Mouse (Mus musculus) midbrain, postnatal 0 days (tissue): ENCODE results near the gene Ccl20. TPM values are rescaled to one million over a fixed set of nuclear protein-coding genes. Genes with fewer than 3 reads are reported as not detected.

Experiments
- ATAC-seq: fragments of 200-750 bp; cut with Nextera tagmentation; 2 replicates; pipeline ENCODE4 v1.8.0; 2017; ENCODE audit warnings: moderate number of reproducible peaks, mild to moderate bottlenecking, moderate TSS enrichment, moderate library complexity; ENCODE audit not compliant: low FRiP score
- DNase-seq: peaks from one replicate; pipeline ENCODE4 v3.0.0-alpha.2; 2015; ENCODE audit warnings: low spot score
- H3K27ac ChIP-seq: fragments of 300-500 bp; sonication (generic); 2 replicates; pipeline ENCODE4 v1.5.1; 2014; ENCODE audit warnings: low read depth, mild to moderate bottlenecking, low read length, mixed read lengths
- H3K27me3 ChIP-seq: fragments of 300-500 bp; sonication (generic); 2 replicates; pipeline ENCODE4 v1.6.1; 2014; ENCODE audit warnings: low read length, control low read depth, mixed read lengths; ENCODE audit not compliant: insufficient read depth
- H3K36me3 ChIP-seq: fragments of 300-500 bp; sonication (generic); 2 replicates; pipeline ENCODE4 v1.6.1; 2014; ENCODE audit warnings: low read length, control low read depth, mixed read lengths; ENCODE audit not compliant: insufficient read depth
- H3K4me1 ChIP-seq: fragments of 300-500 bp; sonication (generic); 2 replicates; pipeline ENCODE4 v1.6.1; 2014; ENCODE audit warnings: mild to moderate bottlenecking, control low read depth, antibody characterized with exemption, low read length, mixed read lengths; ENCODE audit not compliant: insufficient read depth
- H3K4me2 ChIP-seq: fragments of 300-500 bp; sonication (generic); 2 replicates; pipeline ENCODE4 v1.6.1; 2014; ENCODE audit warnings: low read depth, mild to moderate bottlenecking, low read length, mixed read lengths; ENCODE audit not compliant: poor library complexity, severe bottlenecking
- H3K4me3 ChIP-seq: fragments of 300-500 bp; sonication (generic); 2 replicates; pipeline ENCODE4 v1.5.1; 2014; ENCODE audit warnings: low read depth, mild to moderate bottlenecking, low read length, moderate library complexity
- H3K9ac ChIP-seq: fragments of 300-500 bp; sonication (generic); replicated peaks from 2 replicates; pipeline ENCODE4 v1.6.1; 2014; ENCODE audit warnings: mild to moderate bottlenecking, low read length, moderate library complexity, mixed read lengths; ENCODE audit not compliant: poor library complexity, severe bottlenecking
- H3K9me3 ChIP-seq: fragments of 300-500 bp; sonication (generic); 2 replicates; pipeline ENCODE4 v1.6.1; 2016; ENCODE audit warnings: low read length, control low read depth
- CTCF ChIP-seq: IDR thresholded peaks from 2 replicates; pipeline ENCODE4 v1.5.1; 2016; ENCODE audit warnings: antibody characterized with exemption, mild to moderate bottlenecking
- WGBS: fragments of 180-500 bp; shearing (Covaris S2); extraction: QIAGEN DNeasy Blood & Tissue Kit; methylation state at CpG from one replicate; pipeline ENCODE4 v1.1.7; 2014; 5-methylcytosine and 5-hydroxymethylcytosine counted together
- polyA plus RNA-seq: library from polyadenylated mRNA; unstranded; fragments of >200 nt; fragmentation: Nextera tagmentation; extraction: Ambion mirVana; gene quantifications from 2 replicates; pipeline ENCODE4 v1.2.1, GENCODE M21; 2015
- total RNA-seq: library from RNA; depleted of rRNA; stranded (reverse); fragments of >200 nt; gene quantifications from 2 replicates; pipeline ENCODE4 v1.2.3, GENCODE M21; 2014

Gene Ccl20
- total and polyA plus RNA-seq, 2 experiments from 2014 or later = not detected

- no peak for DNase-seq
- 94% methylated on average over 2 of the region's 2 CpGs for WGBS
Observed at GRCm38 (mm10) chr1:83084790-83085189, 31.8 kb upstream of the Ccl20 start.

DNA sequence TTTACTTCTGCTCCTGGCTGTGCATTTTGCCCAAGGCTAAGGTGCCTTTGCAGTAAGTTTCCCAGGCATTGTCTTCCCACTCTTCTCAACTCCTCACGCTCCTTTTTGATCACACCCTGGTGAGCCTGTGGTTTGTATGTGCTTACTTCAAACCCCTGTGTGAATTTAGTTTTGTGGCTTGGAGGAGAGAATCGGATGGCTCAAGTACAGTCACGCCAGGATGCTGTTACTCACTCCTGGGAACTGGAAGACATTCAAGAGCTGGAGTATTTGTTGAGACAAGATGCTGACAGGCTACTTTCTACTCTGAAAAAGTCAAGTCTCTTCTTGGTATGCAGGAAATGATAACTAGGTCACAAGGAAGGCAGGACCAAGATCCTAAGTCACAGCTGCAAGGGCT, 25.3 kb upstream of the Ccl20 start:
- H3K9ac ChIP-seq = no peak overlapping the region
- H3K27me3 ChIP-seq = no peaks in the 10 kb centered on the region
- DNase-seq (no peak), ATAC-seq (no peak)
- WGBS = 87% methylated on average over 3 of the region's 3 CpGs
- H3K27ac ChIP-seq = no peak overlapping the region
- no peaks in the 10 kb centered on the region for H3K9me3 ChIP-seq
- no peak for TF ChIP-seq CTCF
- H3K4me1 ChIP-seq = no peaks in the 10 kb centered on the region
- H3K4me3 ChIP-seq = no peak overlapping the region
- H3K4me2 ChIP-seq = no peak overlapping the region
- no peaks in the 10 kb centered on the region for H3K36me3 ChIP-seq

More at GRCm38 (mm10) chr1:83084790-83085189, 31.8 kb upstream of the Ccl20 start:
- TF ChIP-seq CTCF = no peak
- Histone ChIP-seq H3K9ac (no peak overlapping the region), H3K4me2 (no peak overlapping the region), H3K27me3 (no peaks in the 10 kb centered on the region), H3K27ac (no peak overlapping the region), H3K4me3 (no peak overlapping the region), H3K9me3 (no peaks in the 10 kb centered on the region), H3K4me1 (no peaks in the 10 kb centered on the region), H3K36me3 (no peaks in the 10 kb centered on the region)
- no peak for ATAC-seq

DNA sequence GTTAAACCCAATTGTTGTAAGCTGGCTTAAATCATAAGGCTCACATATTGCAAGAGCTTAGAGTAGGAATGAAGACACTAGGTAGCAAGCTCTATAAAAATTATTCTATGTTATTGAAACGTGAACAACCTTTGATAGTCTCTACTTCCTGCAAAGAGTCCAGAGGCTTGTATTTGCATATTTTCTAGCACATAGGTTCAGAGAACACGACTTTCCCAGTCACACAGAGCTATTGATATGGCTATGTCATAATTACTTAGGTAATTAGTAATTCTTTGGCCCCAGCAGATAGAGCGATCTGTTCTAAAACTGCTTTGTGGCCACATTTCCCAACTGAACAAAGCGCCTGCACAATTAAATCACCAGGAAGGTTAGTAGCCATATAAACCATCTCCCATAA, 19.6 kb upstream of the Ccl20 start:
- Histone ChIP-seq H3K4me3 (no peak overlapping the region), H3K4me1 (no peaks in the 10 kb centered on the region), H3K27me3 (no peaks in the 10 kb centered on the region), H3K9me3 (no peaks in the 10 kb centered on the region), H3K4me2 (no peak overlapping the region), H3K9ac (no peak overlapping the region), H3K27ac (no peak overlapping the region), H3K36me3 (no peaks in the 10 kb centered on the region)
- DNase-seq (no peak), ATAC-seq (no peak)
- 81% methylated on average over 4 of the region's 4 CpGs for WGBS
- no peak for TF ChIP-seq CTCF

DNA sequence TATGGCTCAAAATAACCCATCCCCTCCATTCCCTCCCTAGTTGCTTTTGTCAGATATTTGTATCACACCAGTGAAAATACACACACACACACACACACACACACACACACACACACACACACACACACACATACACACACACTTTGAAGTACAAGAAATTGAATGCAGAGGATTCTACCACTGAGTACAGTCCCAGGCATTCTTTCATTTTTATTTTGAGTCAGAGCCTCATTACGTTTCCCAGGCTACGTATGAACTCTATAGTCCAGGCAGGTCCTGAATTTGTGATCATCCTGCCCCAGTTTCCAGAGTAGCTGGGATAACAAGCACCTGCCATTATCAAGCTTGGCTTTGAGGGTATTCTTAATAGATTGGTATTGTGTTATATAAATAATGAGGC, 17.4 kb upstream of the Ccl20 start:
- 84% methylated on average over 2 of the region's 2 CpGs for WGBS

GRCm38 (mm10) chr1:83099580-83100137, 16.9 kb upstream of the Ccl20 start:
- TF ChIP-seq CTCF = no peak
- Histone ChIP-seq H3K9ac (no peak overlapping the region), H3K27me3 (no peaks in the 10 kb centered on the region), H3K4me1 (no peaks in the 10 kb centered on the region), H3K4me3 (no peak overlapping the region), H3K9me3 (no peaks in the 10 kb centered on the region), H3K27ac (no peak overlapping the region), H3K4me2 (no peak overlapping the region), H3K36me3 (no peaks in the 10 kb centered on the region)
- no peak for DNase-seq
- 81% methylated on average over 7 of the region's 7 CpGs for WGBS
- no peak for ATAC-seq

More for the DNA sequence above, 17.4 kb upstream of the Ccl20 start:
- Histone ChIP-seq H3K9ac (no peak overlapping the region), H3K9me3 (no peaks in the 10 kb centered on the region), H3K4me1 (no peaks in the 10 kb centered on the region), H3K36me3 (no peaks in the 10 kb centered on the region), H3K4me2 (no peak overlapping the region), H3K4me3 (no peak overlapping the region), H3K27ac (no peak overlapping the region), H3K27me3 (no peaks in the 10 kb centered on the region)
- no peak for DNase-seq
- no peak for TF ChIP-seq CTCF
- 0 out of 2 replicates have a peak, but pooled peaks have one; percentile 41 for ATAC-seq

- Histone ChIP-seq H3K27me3 (no peaks in the 10 kb centered on the region), H3K4me3 (no peak overlapping the region), H3K36me3 (no peaks in the 10 kb centered on the region), H3K4me1 (no peaks in the 10 kb centered on the region), H3K4me2 (no peak overlapping the region), H3K9ac (no peak overlapping the region), H3K27ac (no peak overlapping the region), H3K9me3 (no peaks in the 10 kb centered on the region)
- WGBS = 39% methylated on average over 3 of the region's 3 CpGs
- DNase-seq (peak; percentile 76), ATAC-seq (no peak)
- no peak for TF ChIP-seq CTCF
Observed at GRCm38 (mm10) chr1:83101891-83102290, 14.7 kb upstream of the Ccl20 start.
